Mouse (Mus musculus): ENCODE results near the gene Tmem128.
A peak's percentile ranks its signal among the peaks of the same experiment; 100 is the strongest.

- peak; percentile 26; the same call in 1 of the 2 replicates for TF ChIP-seq CTCF (IDR thresholded peaks at IDR 0.05; ENCODE audit: borderline replicate concordance, extremely low read depth, insufficient read depth, insufficient read length)
- no peak for TF ChIP-seq POLR2A (IDR thresholded peaks at IDR 0.05; ENCODE audit: borderline replicate concordance, extremely low read depth, insufficient read depth, insufficient read length, poor library complexity, severe bottlenecking)
Observed at GRCm38 (mm10) chr5:38255195-38255594, 4.8 kb upstream of the Tmem128 start.

Measured in brain, embryonic 14.5 days (tissue).